Comparison of ENCODE assay signal across 15 mouse cellular contexts in the genomic region with DNA sequence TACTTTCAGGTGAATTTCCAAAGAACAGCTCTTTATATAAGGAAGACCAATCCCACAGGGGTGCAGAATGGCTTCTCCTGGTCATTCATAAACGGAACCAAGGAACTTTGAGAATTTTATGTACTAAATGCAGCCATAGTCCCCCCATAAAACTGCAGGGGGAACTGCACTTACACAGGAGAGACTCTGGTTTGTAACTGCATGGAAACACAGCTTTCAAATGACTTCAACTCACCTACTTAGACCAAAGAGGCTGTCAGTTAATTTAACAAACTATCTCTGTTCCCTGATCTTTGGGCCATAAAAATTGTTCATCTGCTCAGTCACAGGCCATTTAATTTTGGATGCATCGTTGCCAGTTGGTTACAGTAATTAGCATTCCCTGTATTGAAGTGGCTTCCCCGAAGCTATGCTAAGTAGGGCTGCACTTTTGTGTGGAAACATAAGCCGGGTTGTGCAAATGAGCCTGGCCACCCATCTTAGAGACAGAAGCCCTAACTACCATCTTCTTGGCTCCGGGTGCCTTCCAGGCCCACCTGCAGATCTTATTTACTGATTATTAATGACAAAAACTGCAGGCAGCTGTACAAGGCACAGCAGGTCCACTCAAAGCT. TPM values are rescaled to one million over a fixed set of nuclear protein-coding genes. Genes with fewer than 3 reads are reported as not detected.
DNase-seq lines count a peak whose midpoint lies in the region; ATAC-seq and TF ChIP-seq lines count a peak whose summit lies in the region.
"Had no signal": no experiment of that assay in that cellular context is flagged by ENCODE, and none has a peak within 500 bp of the region (broad histone marks: within the 10 kb centered on the region; RNA-seq: fewer than 3 reads in every experiment).

No protein-coding gene starts in this region.

- H3K27ac ChIP-seq in kidney, embryonic 14.5 days (ENCODE audit: low read depth, low read length) = no peak overlapping the region
- H3K27ac ChIP-seq in forebrain, embryonic 16.5 days (ENCODE audit: low read length) = peak overlapping the region; percentile 59
- H3K27ac ChIP-seq in midbrain, embryonic 14.5 days (replicated peaks; ENCODE audit: low read depth, low read length) = no peak overlapping the region
- H3K27ac ChIP-seq in heart, embryonic 12.5 days (ENCODE audit: poor library complexity, severe bottlenecking) = no peak overlapping the region
- H3K27ac ChIP-seq in intestine, postnatal 0 days (ENCODE audit: low read depth, low read length) = no peak overlapping the region
- no peak overlapping the region for H3K27ac ChIP-seq in heart, embryonic 10.5 days
- H3K27ac ChIP-seq: embryonic facial prominence, embryonic 12.5 days had no signal

- TF ChIP-seq CTCF in brain, embryonic 14.5 days (IDR thresholded peaks at IDR 0.05; ENCODE audit: borderline replicate concordance, extremely low read depth, insufficient read depth, insufficient read length) = no peak
- no peak for TF ChIP-seq CTCF in intestine, postnatal 0 days (IDR thresholded peaks at IDR 0.05; ENCODE audit: low read depth)

- H3K36me3 ChIP-seq in kidney, embryonic 14.5 days (ENCODE audit: control insufficient read depth, insufficient read depth, low read length) = no peaks in the 10 kb centered on the region
- H3K36me3 ChIP-seq in forebrain, embryonic 16.5 days (ENCODE audit: control insufficient read depth, insufficient read depth) = no peaks in the 10 kb centered on the region
- no peaks in the 10 kb centered on the region for H3K36me3 ChIP-seq in midbrain, embryonic 14.5 days (ENCODE audit: control insufficient read depth, insufficient read depth, low read length)
- H3K36me3 ChIP-seq in heart, embryonic 12.5 days = no peaks in the 10 kb centered on the region
- H3K36me3 ChIP-seq in intestine, postnatal 0 days (ENCODE audit: control insufficient read depth, insufficient read depth) = no peaks in the 10 kb centered on the region
- H3K36me3 ChIP-seq in heart, embryonic 10.5 days = no peaks in the 10 kb centered on the region
- H3K36me3 ChIP-seq: embryonic facial prominence, embryonic 12.5 days had no signal

- H3K4me3 ChIP-seq in kidney, embryonic 14.5 days (ENCODE audit: low read length) = no peak overlapping the region
- H3K4me3 ChIP-seq in forebrain, embryonic 16.5 days (replicated peaks; ENCODE audit: low read length) = no peak overlapping the region
- H3K4me3 ChIP-seq in midbrain, embryonic 14.5 days (replicated peaks; ENCODE audit: low read depth, low read length) = no peak overlapping the region
- no peak overlapping the region for H3K4me3 ChIP-seq in heart, embryonic 12.5 days
- H3K4me3 ChIP-seq in intestine, postnatal 0 days (ENCODE audit: low read depth, low read length) = no peak overlapping the region
- H3K4me3 ChIP-seq in heart, embryonic 10.5 days = no peak overlapping the region
- H3K4me3 ChIP-seq: embryonic facial prominence, embryonic 12.5 days had no signal

- no peak for DNase-seq in kidney, adult 11 months
- peak; percentile 91 for DNase-seq in brain, embryonic 14.5 days (ENCODE audit: low read depth)
- DNase-seq in midbrain, embryonic 14.5 days = peak; percentile 61
- no peak for DNase-seq in heart, embryonic 10.5 days (ENCODE audit: low spot score)
- DNase-seq: adrenal gland, adult 2 months; heart, postnatal 14 days; kidney, adult 2 months; lung, adult 18-20 months; right cerebral cortex, postnatal 14 days had no signal

- no peak for TF ChIP-seq POLR2A in brain, embryonic 14.5 days (IDR thresholded peaks at IDR 0.05; ENCODE audit: borderline replicate concordance, extremely low read depth, insufficient read depth, insufficient read length, poor library complexity, severe bottlenecking)

- no peak overlapping the region for H3K9ac ChIP-seq in kidney, embryonic 14.5 days (ENCODE audit: low read depth, low read length)
- no peak overlapping the region for H3K9ac ChIP-seq in forebrain, embryonic 16.5 days (replicated peaks; ENCODE audit: low read depth, low read length)
- H3K9ac ChIP-seq in midbrain, embryonic 14.5 days (replicated peaks; ENCODE audit: low read length) = no peak overlapping the region
- H3K9ac ChIP-seq in heart, embryonic 12.5 days = no peak overlapping the region
- no peak overlapping the region for H3K9ac ChIP-seq in intestine, postnatal 0 days (ENCODE audit: low read depth, low read length)
- H3K9ac ChIP-seq: embryonic facial prominence, embryonic 12.5 days had no signal

- H3K9me3 ChIP-seq in kidney, embryonic 14.5 days (ENCODE audit: control insufficient read depth, low read length) = no peaks in the 10 kb centered on the region
- no peaks in the 10 kb centered on the region for H3K9me3 ChIP-seq in forebrain, embryonic 16.5 days (ENCODE audit: control insufficient read depth, low read length)
- no peaks in the 10 kb centered on the region for H3K9me3 ChIP-seq in midbrain, embryonic 14.5 days (ENCODE audit: control insufficient read depth, low read length)
- no peaks in the 10 kb centered on the region for H3K9me3 ChIP-seq in heart, embryonic 12.5 days (replicated peaks)
- no peaks in the 10 kb centered on the region for H3K9me3 ChIP-seq in intestine, postnatal 0 days (ENCODE audit: control insufficient read depth)
- no peaks in the 10 kb centered on the region for H3K9me3 ChIP-seq in heart, embryonic 10.5 days
- H3K9me3 ChIP-seq: embryonic facial prominence, embryonic 12.5 days had no signal

- no peaks in the 10 kb centered on the region for H3K27me3 ChIP-seq in kidney, embryonic 14.5 days (ENCODE audit: control insufficient read depth, insufficient read depth, low read length)
- H3K27me3 ChIP-seq in forebrain, embryonic 16.5 days (replicated peaks; ENCODE audit: control insufficient read depth, insufficient read depth, low read length) = no peaks in the 10 kb centered on the region
- H3K27me3 ChIP-seq in midbrain, embryonic 14.5 days (ENCODE audit: control insufficient read depth, insufficient read depth, low read length) = no peaks in the 10 kb centered on the region
- H3K27me3 ChIP-seq in heart, embryonic 12.5 days (replicated peaks) = no peaks in the 10 kb centered on the region
- H3K27me3 ChIP-seq in intestine, postnatal 0 days (replicated peaks; ENCODE audit: control insufficient read depth, insufficient read depth, low read length) = no peaks in the 10 kb centered on the region
- H3K27me3 ChIP-seq in heart, embryonic 10.5 days (ENCODE audit: insufficient read depth, poor library complexity, severe bottlenecking) = no peaks in the 10 kb centered on the region
- H3K27me3 ChIP-seq: CH12.LX; embryonic facial prominence, embryonic 12.5 days had no signal

- H3K4me2 ChIP-seq in kidney, embryonic 14.5 days (replicated peaks; ENCODE audit: low read depth, low read length) = no peak overlapping the region
- peak overlapping the region; percentile 18 for H3K4me2 ChIP-seq in forebrain, embryonic 16.5 days (ENCODE audit: low read length)
- H3K4me2 ChIP-seq in midbrain, embryonic 14.5 days (ENCODE audit: low read length) = no peak overlapping the region
- H3K4me2 ChIP-seq in heart, embryonic 12.5 days = no peak overlapping the region
- no peak overlapping the region for H3K4me2 ChIP-seq in intestine, postnatal 0 days (replicated peaks; ENCODE audit: low read depth)
- H3K4me2 ChIP-seq: embryonic facial prominence, embryonic 12.5 days had no signal

- 39% methylated on average over 5 of the region's 5 CpGs for WGBS in kidney, embryonic 14.5 days
- 7% methylated on average over 5 of the region's 5 CpGs for WGBS in forebrain, embryonic 16.5 days
- WGBS in midbrain, embryonic 14.5 days = 17% methylated on average over 5 of the region's 5 CpGs
- 70% methylated on average over 5 of the region's 5 CpGs for WGBS in heart, embryonic 12.5 days
- 74% methylated on average over 5 of the region's 5 CpGs for whole genome bisulfite sequencing in intestine, postnatal 0 days
- 68% methylated on average over 5 of the region's 5 CpGs for WGBS in heart, embryonic 10.5 days

- no peaks in the 10 kb centered on the region for H3K4me1 ChIP-seq in kidney, embryonic 14.5 days (ENCODE audit: control insufficient read depth, insufficient read depth, low read length)
- peaks cover 16% of the 10 kb centered on the region for H3K4me1 ChIP-seq in forebrain, embryonic 16.5 days (replicated peaks; ENCODE audit: control insufficient read depth, insufficient read depth, low read length)
- H3K4me1 ChIP-seq in midbrain, embryonic 14.5 days (ENCODE audit: control insufficient read depth, insufficient read depth, low read length) = peaks cover 16% of the 10 kb centered on the region
- no peaks in the 10 kb centered on the region for H3K4me1 ChIP-seq in heart, embryonic 12.5 days (replicated peaks)
- H3K4me1 ChIP-seq in intestine, postnatal 0 days (replicated peaks; ENCODE audit: control insufficient read depth, insufficient read depth, low read length) = no peaks in the 10 kb centered on the region
- H3K4me1 ChIP-seq in heart, embryonic 10.5 days = no peaks in the 10 kb centered on the region
- H3K4me1 ChIP-seq: embryonic facial prominence, embryonic 12.5 days had no signal

- peak; percentile 93 for ATAC-seq in kidney, embryonic 14.5 days (ENCODE audit: low FRiP score, low TSS enrichment)
- peak; percentile 93 for ATAC-seq in forebrain, embryonic 16.5 days
- peak; percentile 64; the same call in 1 of the 2 replicates for ATAC-seq in midbrain, embryonic 14.5 days (ENCODE audit: low FRiP score, low TSS enrichment)
- no peak for ATAC-seq in heart, embryonic 12.5 days (ENCODE audit: insufficient number of reproducible peaks, low FRiP score)
- ATAC-seq in intestine, postnatal 0 days = no peak

RNA-seq across cellular contexts. Expression of a gene that starts 15.2 kb away (rescaled TPM):
- polyA plus RNA-seq in kidney, embryonic 14.5 days (2014; fragmentation: Nextera tagmentation; extraction: Ambion mirVana) = 27.4 and 37.2 TPM in 2 replicates
- polyA plus RNA-seq in brain, embryonic 14.5 days (2012; rRNA removed) = 12.4 and 16.2 TPM in 2 replicates
- 31.5 TPM in 2 replicates for polyA plus RNA-seq in forebrain, embryonic 16.5 days (2015; fragmentation: Nextera tagmentation; extraction: Ambion mirVana)
- polyA plus RNA-seq in midbrain, embryonic 14.5 days (2014; fragmentation: Nextera tagmentation; extraction: Ambion mirVana) = 30.8 and 34.5 TPM in 2 replicates
- 17.7 and 21.4 TPM in 2 replicates for polyA plus RNA-seq in heart, embryonic 12.5 days (2016; fragmentation: Nextera tagmentation; extraction: Ambion mirVana)
- 7.0 and 8.4 TPM in 2 replicates for polyA plus RNA-seq in intestine, postnatal 0 days (2015; fragmentation: Nextera tagmentation; extraction: Ambion mirVana)
- polyA plus RNA-seq in heart, embryonic 10.5 days (2016; fragmentation: Nextera tagmentation; extraction: Ambion mirVana) = 20.3 and 28.8 TPM in 2 replicates

Comparison
In these comparisons a context has a peak if more than half of its experiments do, and no peak if none do; other contexts are left out.
1. ATAC-seq: peak in kidney, embryonic 14.5 days (single experiment), forebrain, embryonic 16.5 days (single experiment) and midbrain, embryonic 14.5 days (single experiment); none in heart, embryonic 12.5 days (single experiment) and intestine, postnatal 0 days (single experiment).
2. DNase-seq: peak in brain, embryonic 14.5 days (single experiment) and midbrain, embryonic 14.5 days (single experiment); none in kidney, adult 11 months (single experiment) and heart, embryonic 10.5 days (single experiment).